Mouse (Mus musculus) left cerebral cortex, adult 8-10 months (tissue): ENCODE measurements around the gene Fam43a. TPM values are rescaled to one million over a fixed set of nuclear protein-coding genes. Genes with fewer than 3 reads are reported as not detected.

Source experiments
- DNase-seq, 2 experiments: peaks; one replicate each; pipeline ENCODE4 v3.0.0; 2022; ENCODE audit warnings: low spot score in 2 of 2
- total RNA-seq, 4 experiments: library from RNA; stranded (reverse); gene quantifications; 2 replicates each; pipeline ENCODE4 v1.2.4; 2022

Gene Fam43a
- total RNA-seq, 4 experiments from 2014 or later: 14.6 to 17.8 (median 16.6) TPM

DNA sequence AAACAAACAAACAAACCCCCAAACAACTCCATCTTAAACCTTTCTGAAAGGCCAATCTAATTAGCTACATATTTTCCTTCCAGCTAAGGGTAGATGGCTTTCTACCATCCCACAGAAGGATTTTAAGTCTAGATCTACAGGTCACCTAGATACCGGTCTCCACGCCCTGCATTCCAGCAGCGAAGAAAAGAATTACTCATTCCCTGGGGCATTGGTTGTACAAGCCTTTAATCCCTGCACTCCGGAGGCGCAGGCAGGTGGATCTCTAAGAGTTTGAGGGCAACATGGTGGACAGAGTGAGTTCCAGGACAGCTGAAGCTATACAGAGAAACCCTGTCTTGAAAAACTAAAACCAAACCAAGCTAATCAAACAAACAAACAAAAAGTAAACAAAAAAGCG lies 28.9 kb downstream of the Fam43a start:
- DNase-seq: no peak

DNA sequence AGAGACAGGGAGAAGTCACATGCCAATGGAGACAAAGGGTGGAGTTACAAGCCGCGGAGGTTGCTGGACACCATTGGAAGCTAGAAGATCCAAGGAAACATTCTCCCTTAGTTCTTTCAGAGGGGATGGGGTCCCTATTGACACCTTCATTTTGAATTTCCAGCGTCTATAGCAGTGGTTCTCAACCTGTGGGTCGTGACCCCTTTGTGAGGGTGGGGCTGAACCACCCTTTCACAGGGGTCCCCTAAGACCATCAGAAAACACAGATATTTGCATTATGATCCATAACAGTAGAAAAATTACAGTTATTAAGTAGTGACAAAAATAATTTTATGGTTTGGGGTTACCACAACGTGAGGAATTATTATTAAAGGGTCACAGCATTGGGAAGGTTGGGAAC lies 30.0 kb downstream of the Fam43a start:
- no peak for DNase-seq

DNA sequence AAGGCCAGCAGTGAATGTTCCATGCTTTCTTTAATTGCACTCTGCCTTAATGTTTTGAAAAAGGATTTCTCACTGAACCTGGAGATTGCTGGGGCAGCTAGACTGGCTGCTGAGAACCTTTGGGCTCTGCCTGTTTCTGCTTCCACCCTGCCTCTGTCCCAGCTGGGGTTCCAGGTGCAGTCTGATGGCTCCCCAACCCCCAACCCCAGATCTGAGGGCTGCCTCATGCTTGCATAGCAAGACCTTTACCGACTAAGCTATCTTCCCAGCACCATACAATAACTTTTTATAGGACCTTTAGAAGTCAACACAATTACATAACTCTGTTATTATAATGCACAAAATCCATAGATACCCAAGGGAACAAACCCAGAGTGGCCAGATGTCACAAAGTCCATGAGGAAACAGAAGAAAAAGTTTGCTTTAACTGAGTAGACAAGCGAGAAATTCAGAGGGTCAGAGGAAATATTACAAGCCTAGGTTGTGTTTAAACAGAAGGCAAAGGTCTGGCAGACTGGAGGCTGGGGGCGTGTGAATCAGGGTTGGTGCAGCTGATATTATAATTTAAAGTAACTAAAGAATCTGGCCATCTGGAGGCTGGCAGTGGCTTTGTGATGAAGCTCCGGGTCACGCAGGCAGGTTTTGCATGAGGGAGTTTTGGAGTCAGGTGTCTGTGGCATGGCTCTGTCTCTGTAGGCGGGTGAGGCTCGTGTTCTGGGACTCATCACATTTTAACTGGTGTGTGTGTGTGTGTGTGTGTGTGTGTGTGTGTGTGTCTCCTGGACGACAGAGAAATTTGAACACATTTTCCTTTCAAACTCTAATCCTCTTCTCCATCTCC lies 34.6 kb downstream of the Fam43a start:
- DNase-seq: no peak

DNA sequence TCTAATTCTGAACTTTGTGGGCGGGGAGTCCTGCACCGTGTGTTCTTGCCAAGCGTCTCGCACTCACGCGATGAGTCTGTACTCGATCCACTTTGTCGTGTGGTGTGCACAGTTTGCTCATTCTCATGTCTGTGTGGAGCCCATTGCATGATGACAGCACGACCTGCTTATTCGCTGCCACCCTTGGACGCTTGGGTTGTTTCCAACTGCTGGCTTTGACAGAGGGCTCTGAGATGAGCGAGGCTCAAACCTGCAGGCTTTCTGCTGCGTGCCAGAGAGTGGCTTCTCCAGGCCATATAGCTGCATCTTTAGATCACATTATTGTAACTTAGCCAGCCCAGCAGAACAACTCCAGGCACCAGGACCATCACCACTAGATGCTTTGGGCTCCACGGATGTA lies 39.1 kb downstream of the Fam43a start:
- DNase-seq: no peak

DNA sequence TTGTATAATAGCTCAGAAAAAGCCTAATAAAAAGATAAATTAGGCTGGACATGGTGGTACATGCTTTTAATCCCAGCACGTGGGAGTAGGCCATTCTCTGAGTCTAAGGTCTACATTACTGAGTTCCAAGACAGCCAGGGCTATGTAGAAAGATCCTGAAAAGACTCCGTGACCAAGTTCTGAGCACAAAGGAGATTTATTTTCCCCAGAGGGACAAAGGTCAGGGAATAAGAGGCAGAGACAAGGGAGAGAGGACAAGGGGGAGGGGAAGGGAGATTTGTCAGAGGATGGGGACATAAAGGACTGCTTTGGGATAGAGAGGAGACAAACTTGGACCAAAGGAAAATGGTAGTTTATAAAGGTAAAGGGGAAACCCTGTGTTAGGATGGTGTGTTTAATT lies 41.1 kb downstream of the Fam43a start:
- DNase-seq: no peak

DNA sequence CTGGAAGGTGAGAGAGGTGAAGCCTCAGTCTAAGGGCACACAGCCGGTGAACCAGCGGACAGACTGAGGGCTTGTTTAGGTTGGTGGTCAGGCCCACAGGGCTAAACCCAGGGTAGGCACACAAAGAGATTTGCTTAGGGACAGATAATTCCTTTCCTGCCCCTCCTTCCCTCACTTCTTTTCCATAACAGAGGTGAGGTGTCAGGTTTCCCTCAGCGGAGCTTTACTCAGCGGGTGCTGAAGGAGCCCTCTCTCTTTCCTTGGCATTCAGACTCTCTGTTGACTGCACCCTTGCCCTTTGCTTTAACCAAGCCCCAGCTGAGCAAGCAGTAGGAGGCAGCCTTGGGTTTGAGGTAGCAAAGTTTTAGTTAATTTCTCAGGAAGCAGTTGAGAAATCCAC lies 41.9 kb downstream of the Fam43a start:
- DNase-seq: no peak

DNA sequence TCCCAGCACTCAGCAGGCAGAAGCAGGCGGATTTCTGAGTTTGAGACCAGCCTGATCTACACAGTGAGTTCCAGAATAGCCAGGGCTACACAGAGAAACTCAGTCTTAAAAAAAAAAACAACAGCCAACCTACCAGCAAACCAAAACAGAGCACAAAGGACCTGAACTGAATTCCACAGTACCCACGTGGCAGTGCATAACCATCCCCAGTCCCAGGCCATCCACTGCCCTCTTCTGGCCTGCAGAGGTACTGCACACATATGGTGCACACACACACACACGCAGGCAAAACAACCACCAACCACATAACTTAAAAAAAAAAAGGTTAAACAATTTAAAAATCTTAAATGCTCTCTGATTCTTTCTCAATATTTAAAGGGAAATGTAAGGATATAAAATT lies 42.7 kb downstream of the Fam43a start:
- DNase-seq: no peak

DNA sequence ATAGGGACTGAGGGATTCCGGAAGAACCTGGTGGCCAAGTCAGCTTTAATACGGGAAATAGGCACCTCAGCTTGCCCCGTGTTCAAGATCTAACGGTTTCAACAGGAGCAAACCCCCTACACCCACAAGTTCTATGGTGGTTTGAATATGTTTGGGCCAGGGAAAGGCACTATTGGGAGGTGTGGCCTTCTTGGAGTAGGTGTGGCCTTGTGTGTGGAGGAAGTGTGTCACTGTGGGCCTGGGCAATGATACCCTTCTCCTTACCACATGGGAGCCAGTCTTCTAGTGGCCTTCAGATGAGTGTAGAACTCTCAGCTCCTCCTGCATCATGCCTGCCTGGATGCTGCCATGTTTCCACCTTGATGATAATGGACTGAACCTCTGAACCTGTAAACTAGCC lies 45.5 kb downstream of the Fam43a start:
- no peak for DNase-seq

DNA sequence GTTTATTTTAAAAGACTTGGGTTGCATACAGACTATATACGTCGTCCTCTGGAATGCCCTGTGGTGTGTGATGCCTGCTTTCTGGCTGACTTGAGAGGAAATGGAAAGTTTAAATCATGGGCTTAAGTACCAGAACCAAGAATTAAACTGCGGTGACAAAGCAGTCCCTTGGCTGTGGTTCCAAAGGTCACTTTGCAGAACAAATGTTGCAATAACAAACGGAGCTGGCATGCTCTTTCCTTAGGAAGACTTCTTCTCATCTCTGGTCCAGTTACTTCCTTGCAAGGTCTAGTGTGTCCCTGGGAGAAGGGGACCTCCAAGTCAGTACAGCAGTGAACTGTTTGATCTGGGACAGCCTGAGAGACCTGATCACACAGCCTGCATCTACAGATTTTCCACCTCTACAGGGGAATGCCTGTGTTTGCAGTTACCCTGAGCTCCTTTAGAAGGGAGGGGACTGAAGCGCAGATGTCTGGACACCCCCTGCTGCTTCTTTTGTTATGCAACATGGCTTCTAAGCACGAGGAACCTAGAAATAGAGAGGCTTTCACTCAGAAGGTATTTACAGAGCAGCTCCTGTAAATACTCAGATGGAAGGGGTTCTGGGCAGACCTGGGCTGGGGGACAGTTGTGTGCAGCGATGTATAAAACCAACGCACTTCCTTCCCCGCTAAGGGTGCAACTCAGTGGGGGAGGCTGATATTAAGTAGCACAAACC lies 46.5 kb downstream of the Fam43a start:
- DNase-seq: no peak

DNA sequence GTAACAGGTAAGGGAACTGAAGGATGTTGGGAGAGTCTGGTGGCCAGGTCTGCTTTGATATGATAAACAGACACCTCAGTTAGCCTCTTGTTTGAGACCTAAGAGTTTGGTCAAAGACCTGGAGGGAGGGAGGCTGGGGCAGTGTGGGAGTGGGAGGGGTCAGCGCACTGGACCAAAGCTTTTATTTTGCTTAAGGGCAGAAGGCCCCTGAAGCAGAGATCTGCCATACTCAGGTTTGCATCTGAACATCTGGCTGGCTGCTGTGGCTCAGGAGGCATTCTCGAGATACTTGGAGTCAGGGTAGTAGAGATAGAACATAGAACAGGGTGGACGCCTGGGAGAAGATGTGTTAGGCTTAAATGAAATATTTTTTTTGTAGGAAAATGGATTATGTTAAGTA lies 47.3 kb downstream of the Fam43a start:
- no peak for DNase-seq

DNA sequence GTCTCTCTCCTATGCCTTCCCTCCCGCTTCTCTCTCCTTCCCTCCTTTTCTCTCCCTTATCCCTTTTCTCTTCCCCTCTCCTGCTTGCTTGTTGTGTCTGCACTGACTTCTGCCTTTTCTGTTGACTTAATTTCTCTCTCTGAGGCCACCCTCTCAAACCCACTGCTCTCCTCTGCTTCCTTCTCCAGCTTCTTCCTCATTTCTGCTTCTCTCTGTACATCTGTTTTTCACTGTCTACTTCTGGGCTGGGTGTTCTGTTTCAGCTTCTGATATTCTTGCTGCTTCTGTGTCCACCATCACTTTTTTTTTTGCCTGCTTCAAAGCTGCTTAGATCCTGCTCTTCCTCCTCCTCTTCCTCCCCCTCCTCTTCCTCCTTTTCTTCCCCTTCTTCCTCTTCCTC lies 51.8 kb downstream of the Fam43a start:
- DNase-seq: no peak

Other genes with a start within 250 kb of the Fam43a start
- gene Atp13a3, start 193.7 kb upstream of the Fam43a start, total RNA-seq: 10 to 100 TPM; 64.3 to 76.4 (median 67.1) TPM
- gene Tmem44, start 48.9 kb upstream of the Fam43a start, total RNA-seq: 10 to 100 TPM; 52.0 to 52.9 (median 52.4) TPM
- gene Lsg1, start 12.1 kb upstream of the Fam43a start, total RNA-seq: 10 to 100 TPM; 19.8 to 30.9 (median 20.8) TPM